ENCODE assay signal across 25 mouse cellular contexts in genomic region chr17:44449915-44450471, GRCm38 (mm10).
"Had no signal": no experiment of that assay in that cellular context is flagged by ENCODE, and none has a peak within 500 bp of the region (broad histone marks: within the 10 kb centered on the region; RNA-seq: fewer than 3 reads in every experiment).

No protein-coding gene starts in this region.

- H3K4me2 ChIP-seq: heart, embryonic 11.5 days; heart, embryonic 13.5 days; heart, embryonic 15.5 days; hindbrain, embryonic 13.5 days; hindbrain, embryonic 15.5 days; kidney, embryonic 15.5 days; limb, embryonic 13.5 days; limb, embryonic 15.5 days; liver, embryonic 12.5 days had no signal

- H3K27me3 ChIP-seq: hindbrain, embryonic 13.5 days; hindbrain, embryonic 15.5 days had no signal

- DNase-seq: gastrocnemius, adult 2 months; gastrocnemius, postnatal 10 days; gastrocnemius, postnatal 25 days; heart, adult 18-20 months; heart, postnatal 14 days; heart, postnatal 36 days; kidney, adult 11 months; kidney, adult 2 months; kidney, adult 9 months; kidney, postnatal 14 days; kidney, postnatal 36 days; layer of hippocampus, adult 9-11 months; layer of hippocampus, postnatal 36 days; left cerebral cortex, postnatal 4 days had no signal

- H3K9me3 ChIP-seq: heart, embryonic 15.5 days; hindbrain, embryonic 13.5 days; hindbrain, embryonic 15.5 days; kidney, embryonic 15.5 days; limb, embryonic 13.5 days; limb, embryonic 15.5 days; liver, embryonic 12.5 days had no signal

- H3K36me3 ChIP-seq: heart, embryonic 13.5 days; heart, embryonic 15.5 days; hindbrain, embryonic 13.5 days; hindbrain, embryonic 15.5 days; kidney, embryonic 15.5 days; limb, embryonic 13.5 days; limb, embryonic 15.5 days; liver, embryonic 12.5 days had no signal

- H3K4me3 ChIP-seq: gastrocnemius, adult 2 months; heart, embryonic 13.5 days; heart, embryonic 15.5 days; hindbrain, embryonic 13.5 days; hindbrain, embryonic 15.5 days; kidney, embryonic 15.5 days; limb, embryonic 13.5 days; limb, embryonic 15.5 days; liver, embryonic 12.5 days had no signal

- H3K9ac ChIP-seq: heart, embryonic 13.5 days; heart, embryonic 15.5 days; hindbrain, embryonic 13.5 days; hindbrain, embryonic 15.5 days; kidney, embryonic 15.5 days; limb, embryonic 13.5 days; limb, embryonic 15.5 days; liver, embryonic 12.5 days had no signal

- H3K4me1 ChIP-seq: heart, embryonic 13.5 days; heart, embryonic 15.5 days; hindbrain, embryonic 13.5 days; hindbrain, embryonic 15.5 days; kidney, embryonic 15.5 days; limb, embryonic 13.5 days; limb, embryonic 15.5 days; liver, embryonic 12.5 days had no signal

- ATAC-seq: hindbrain, postnatal 0 days; liver, embryonic 12.5 days had no signal

- H3K27ac ChIP-seq: gastrocnemius, adult 2 months; heart, embryonic 13.5 days; heart, embryonic 15.5 days; hindbrain, embryonic 13.5 days; hindbrain, embryonic 15.5 days; hindbrain, postnatal 0 days; kidney, embryonic 15.5 days; kidney, postnatal 0 days; limb, embryonic 13.5 days; limb, embryonic 15.5 days; liver, embryonic 12.5 days had no signal
